Mouse (Mus musculus) forebrain, embryonic 10.5 days (tissue): ENCODE results near the gene Spg7. TPM values are rescaled to one million over a fixed set of nuclear protein-coding genes. Genes with fewer than 3 reads are reported as not detected.
A peak's percentile ranks its signal among the peaks of the same experiment; 100 is the strongest.
"Not testable (repeated sequence)": the region's sequence is repeated elsewhere in the genome, so short reads cannot be mapped to it uniquely, and the experiment has no call there.

Experiments
- DNase-seq: peaks from one replicate; pipeline ENCODE4 v3.0.0-alpha.2; 2017; ENCODE audit warnings: low spot score; ENCODE audit errors: extremely low spot score
- H3K27ac ChIP-seq: fragments of 300-500 bp; sonication (generic); 2 replicates; pipeline ENCODE4 v1.5.1; 2016; ENCODE audit warnings: mild to moderate bottlenecking
- H3K27me3 ChIP-seq: fragments of 300-500 bp; sonication (generic); 2 replicates; pipeline ENCODE4 v1.6.1; 2016; ENCODE audit warnings: mild to moderate bottlenecking; ENCODE audit not compliant: poor library complexity, severe bottlenecking
- H3K36me3 ChIP-seq: fragments of 300-500 bp; sonication (generic); replicated peaks from 2 replicates; pipeline ENCODE4 v1.6.1; 2016; ENCODE audit warnings: mild to moderate bottlenecking, moderate library complexity
- H3K4me1 ChIP-seq: fragments of 300-500 bp; sonication (generic); 2 replicates; pipeline ENCODE4 v1.6.1; 2016
- H3K4me3 ChIP-seq: fragments of 300-500 bp; sonication (generic); 2 replicates; pipeline ENCODE4 v1.5.1; 2016; ENCODE audit warnings: mild to moderate bottlenecking, moderate library complexity
- H3K9me3 ChIP-seq: fragments of 300-500 bp; sonication (generic); 2 replicates; pipeline ENCODE4 v1.6.1; 2016; ENCODE audit warnings: mild to moderate bottlenecking, moderate library complexity
- WGBS: fragments of 180-500 bp; shearing (Covaris S2); methylation state at CpG from one replicate; pipeline ENCODE4 v1.1.7; 2016; 5-methylcytosine and 5-hydroxymethylcytosine counted together
- polyA plus RNA-seq: library from polyadenylated mRNA; unstranded; fragments of >200 nt; fragmentation: Nextera tagmentation; extraction: Ambion mirVana; gene quantifications from 2 replicates; pipeline ENCODE4 v1.2.1, GENCODE M21; 2016

Gene Spg7
- polyA plus RNA-seq, 1 experiment from 2014 or later: 53.9 TPM

GRCm38 (mm10) chr8:123077213-123077612 lies 14.5 kb downstream of the Spg7 start:
- 93% methylated on average over 6 of the region's 6 CpGs for WGBS
- H3K27me3 ChIP-seq: no peaks in the 10 kb centered on the region
- H3K36me3 ChIP-seq: peaks cover 99% of the 10 kb centered on the region
- H3K9me3 ChIP-seq: no peaks in the 10 kb centered on the region
- DNase-seq: no peak
- H3K27ac ChIP-seq: no peak overlapping the region
- H3K4me1 ChIP-seq: no peaks in the 10 kb centered on the region
- no peak overlapping the region for H3K4me3 ChIP-seq

GRCm38 (mm10) chr8:123082993-123083392 lies 20.3 kb downstream of the Spg7 start:
- H3K9me3 ChIP-seq: no peaks in the 10 kb centered on the region
- no peak for DNase-seq
- no peak overlapping the region for H3K27ac ChIP-seq
- H3K27me3 ChIP-seq: no peaks in the 10 kb centered on the region
- H3K4me3 ChIP-seq: no peak overlapping the region
- peaks cover 99% of the 10 kb centered on the region for H3K36me3 ChIP-seq
- 85% methylated on average over 6 of the region's 6 CpGs for WGBS
- no peaks in the 10 kb centered on the region for H3K4me1 ChIP-seq

GRCm38 (mm10) chr8:123083610-123084009 lies 20.9 kb downstream of the Spg7 start:
- Histone ChIP-seq H3K27ac (no peak overlapping the region), H3K36me3 (peaks cover 100% of the 10 kb centered on the region), H3K4me3 (no peak overlapping the region), H3K4me1 (no peaks in the 10 kb centered on the region), H3K9me3 (no peaks in the 10 kb centered on the region), H3K27me3 (no peaks in the 10 kb centered on the region)
- DNase-seq: no peak
- 93% methylated on average over 12 of the region's 12 CpGs for WGBS

- DNase-seq: no peak
- Histone ChIP-seq H3K4me1 (peaks cover 8% of the 10 kb centered on the region; the same call in 1 of the 2 replicates), H3K36me3 (peaks cover 100% of the 10 kb centered on the region), H3K27me3 (no peaks in the 10 kb centered on the region), H3K27ac (no peak overlapping the region), H3K9me3 (no peaks in the 10 kb centered on the region), H3K4me3 (no peak overlapping the region)
- WGBS: 91% methylated on average over 9 of the region's 9 CpGs
Observed at GRCm38 (mm10) chr8:123087289-123087688, 24.5 kb downstream of the Spg7 start.

- H3K9me3 ChIP-seq: no peaks in the 10 kb centered on the region
- peaks cover 7% of the 10 kb centered on the region for H3K4me1 ChIP-seq
- no peak overlapping the region for H3K27ac ChIP-seq
- no peak overlapping the region for H3K4me3 ChIP-seq
- DNase-seq: no peak
- H3K27me3 ChIP-seq: no peaks in the 10 kb centered on the region
- WGBS: 94% methylated on average over 11 of the region's 11 CpGs
- peaks cover 58% of the 10 kb centered on the region for H3K36me3 ChIP-seq
Observed at GRCm38 (mm10) chr8:123097216-123097615, 34.5 kb downstream of the Spg7 start.

- no peak overlapping the region for H3K4me3 ChIP-seq
- H3K27ac ChIP-seq: no peak overlapping the region
- no peak for DNase-seq
- no peaks in the 10 kb centered on the region for H3K9me3 ChIP-seq
- 79% methylated on average over 12 of the region's 12 CpGs for WGBS
- H3K4me1 ChIP-seq: peaks cover 7% of the 10 kb centered on the region
- H3K27me3 ChIP-seq: no peaks in the 10 kb centered on the region
- H3K36me3 ChIP-seq: peaks cover 54% of the 10 kb centered on the region
Observed at GRCm38 (mm10) chr8:123097786-123098584, 35.2 kb downstream of the Spg7 start.

- Histone ChIP-seq H3K27me3 (no peaks in the 10 kb centered on the region), H3K36me3 (peaks cover 54% of the 10 kb centered on the region), H3K27ac (no peak overlapping the region), H3K4me3 (no peak overlapping the region), H3K4me1 (peaks cover 22% of the 10 kb centered on the region), H3K9me3 (no peaks in the 10 kb centered on the region)
- DNase-seq: no peak
- whole genome bisulfite sequencing: 46% methylated on average over 8 of the region's 8 CpGs
Observed at GRCm38 (mm10) chr8:123100288-123100687, 37.5 kb downstream of the Spg7 start.

- DNase-seq: no peak
- no peaks in the 10 kb centered on the region for H3K9me3 ChIP-seq
- H3K4me3 ChIP-seq: peak overlapping the region; percentile 83
- no peaks in the 10 kb centered on the region for H3K27me3 ChIP-seq
- H3K36me3 ChIP-seq: peaks cover 56% of the 10 kb centered on the region
- H3K4me1 ChIP-seq: peaks cover 22% of the 10 kb centered on the region
- H3K27ac ChIP-seq: no peak overlapping the region; the same call in 1 of the 2 replicates
- WGBS: 83% methylated on average over 4 of the region's 4 CpGs
Observed at GRCm38 (mm10) chr8:123101244-123101643, 38.5 kb downstream of the Spg7 start.

- Histone ChIP-seq H3K9me3 (no peaks in the 10 kb centered on the region), H3K27me3 (no peaks in the 10 kb centered on the region), H3K4me3 (peak within 1 kb of the TSS; percentile 83), H3K36me3 (peaks cover 54% of the 10 kb centered on the region), H3K4me1 (peaks cover 22% of the 10 kb centered on the region), H3K27ac (peak within 1 kb of the TSS; percentile 99)
- peak; percentile 97 for DNase-seq
- 2% methylated on average over 56 of the region's 56 CpGs for WGBS
Observed at GRCm38 (mm10) chr8:123101735-123102685, 39.3 kb downstream of the Spg7 start, which contains the start of gene Rpl13. TSS of gene Rpl13 (plus strand) at chr8:123102350.

- H3K36me3 ChIP-seq: peaks cover 45% of the 10 kb centered on the region
- peak overlapping the region; percentile 99 for H3K27ac ChIP-seq
- DNase-seq, H3K27me3 ChIP-seq, H3K9me3 ChIP-seq: not testable (repeated sequence)
- WGBS: under 1% methylated on average over 26 of the region's 26 CpGs
- peaks cover 22% of the 10 kb centered on the region for H3K4me1 ChIP-seq
- H3K4me3 ChIP-seq: peak overlapping the region; percentile 83
Observed at GRCm38 (mm10) chr8:123102855-123103254, 40.1 kb downstream of the Spg7 start.

GRCm38 (mm10) chr8:123103285-123103684 lies 40.5 kb downstream of the Spg7 start:
- Histone ChIP-seq H3K36me3 (peaks cover 41% of the 10 kb centered on the region), H3K27me3 (no peaks in the 10 kb centered on the region), H3K4me3 (peak overlapping the region; percentile 83), H3K27ac (peak overlapping the region; percentile 99), H3K4me1 (peaks cover 22% of the 10 kb centered on the region), H3K9me3 (no peaks in the 10 kb centered on the region)
- WGBS: 19% methylated on average over 15 of the region's 15 CpGs
- no peak for DNase-seq

GRCm38 (mm10) chr8:123104046-123104767 lies 41.5 kb downstream of the Spg7 start:
- H3K4me3 ChIP-seq: peak overlapping the region; percentile 83
- peaks cover 36% of the 10 kb centered on the region for H3K36me3 ChIP-seq
- peaks cover 22% of the 10 kb centered on the region for H3K4me1 ChIP-seq
- 86% methylated on average over 6 of the region's 6 CpGs for WGBS
- 0 out of 2 replicates have a peak overlapping the region, but pooled peaks have one; percentile 5 for H3K27ac ChIP-seq
- DNase-seq: no peak
- no peaks in the 10 kb centered on the region for H3K9me3 ChIP-seq
- H3K27me3 ChIP-seq: no peaks in the 10 kb centered on the region
